Mouse (Mus musculus): ENCODE data around the gene Rsad2. TPM values are rescaled to one million over a fixed set of nuclear protein-coding genes. Genes with fewer than 3 reads are reported as not detected.

Gene Rsad2
- total RNA-seq, 2 experiments from 2014 or later: 22.8 to 23.9 TPM

GRCm38 (mm10) chr12:26403372-26404125, 52.7 kb downstream of the Rsad2 start:
- peak; percentile 74 to 76 for DNase-seq

DNA sequence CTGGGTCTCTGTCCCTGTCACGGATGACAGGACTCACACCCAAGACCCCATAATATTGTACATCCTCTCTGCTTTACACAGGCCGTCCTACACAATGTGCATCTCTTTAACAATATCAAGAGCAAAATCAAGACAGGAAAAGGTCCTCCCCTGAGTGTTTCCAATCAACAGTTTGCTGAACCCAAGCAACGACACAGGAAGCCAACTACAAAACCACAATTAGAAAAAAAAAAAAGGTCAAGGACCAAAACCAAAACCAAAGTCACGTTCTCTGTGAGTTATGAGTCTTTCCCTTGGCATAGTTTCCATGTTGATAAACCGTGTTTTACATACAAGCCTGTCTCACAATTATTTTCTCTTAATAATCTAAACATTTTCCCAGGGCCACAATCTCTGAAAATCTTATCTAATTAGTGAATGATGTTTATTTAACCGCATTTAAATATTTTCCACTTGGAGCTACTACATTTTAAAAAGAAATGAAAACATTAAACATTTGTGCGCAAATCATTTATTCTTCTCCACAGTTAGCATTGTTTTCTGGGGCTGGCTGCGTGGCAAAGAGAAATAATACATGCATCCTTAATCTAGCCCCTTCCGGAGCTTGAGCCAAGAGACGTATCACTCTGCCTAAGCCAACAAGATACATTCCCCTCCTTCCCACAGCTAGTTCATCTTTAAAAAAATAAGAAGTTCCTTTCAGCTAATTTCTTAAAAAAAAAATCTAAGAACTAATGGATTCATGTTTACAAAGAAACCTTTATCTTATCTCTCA, 54.4 kb downstream of the Rsad2 start:
- DNase-seq: no peak
- intact Hi-C loops (cut with DNase I): no loop called here

More at GRCm38 (mm10) chr12:26403372-26404125, 52.7 kb downstream of the Rsad2 start:
- intact Hi-C loops (cut with DNase I): no loop called here

GRCm38 (mm10) chr12:26401254-26401653, 55.0 kb downstream of the Rsad2 start:
- intact Hi-C loops (cut with DNase I): no loop called here

DNA sequence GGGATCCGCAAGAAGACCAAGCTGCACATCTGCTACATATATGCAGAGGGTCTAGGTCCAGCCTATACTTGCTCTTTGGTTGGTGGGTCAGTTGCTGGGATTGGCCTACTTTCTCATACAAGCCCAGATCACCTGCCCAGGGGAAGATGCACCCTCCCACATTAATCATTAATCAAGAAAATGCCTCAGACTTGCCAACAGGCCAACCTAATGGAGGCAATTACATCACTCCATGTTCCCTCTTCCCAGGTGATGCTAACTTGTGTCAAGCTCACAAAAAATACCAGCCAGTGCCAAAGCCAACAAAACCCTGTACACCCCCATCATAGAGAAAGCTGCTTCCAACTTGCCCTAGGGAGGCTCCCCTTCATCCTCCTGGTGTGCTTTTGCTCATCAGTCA, 55.5 kb downstream of the Rsad2 start:
- intact Hi-C loops (cut with DNase I): no loop called here
- DNase-seq: no peak

More at GRCm38 (mm10) chr12:26401254-26401653, 55.0 kb downstream of the Rsad2 start:
- no peak for DNase-seq

GRCm38 (mm10) chr12:26399391-26399790, 56.9 kb downstream of the Rsad2 start:
- intact Hi-C loops (cut with DNase I): no loop called here
- no peak for DNase-seq

DNA sequence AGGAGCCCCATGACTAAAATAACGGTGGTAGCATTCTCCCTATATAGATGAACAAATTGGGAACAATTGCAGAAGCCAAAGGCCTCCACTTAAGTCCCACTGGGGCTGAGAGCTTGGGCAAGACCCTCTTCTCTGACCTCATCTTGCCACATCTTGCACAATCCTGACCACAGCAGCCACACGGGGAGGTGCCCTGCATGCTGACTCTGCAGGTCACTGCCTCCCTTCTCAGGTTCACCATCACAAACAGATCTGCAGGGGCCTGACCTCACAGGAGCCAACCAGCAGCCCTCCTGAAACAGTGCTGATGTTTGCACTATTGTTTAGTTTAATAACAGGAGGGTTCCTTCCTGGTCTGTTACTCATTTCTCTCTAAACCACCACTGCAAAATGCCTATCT, 57.7 kb downstream of the Rsad2 start:
- DNase-seq: no peak
- intact Hi-C loops (cut with DNase I): no loop called here

DNA sequence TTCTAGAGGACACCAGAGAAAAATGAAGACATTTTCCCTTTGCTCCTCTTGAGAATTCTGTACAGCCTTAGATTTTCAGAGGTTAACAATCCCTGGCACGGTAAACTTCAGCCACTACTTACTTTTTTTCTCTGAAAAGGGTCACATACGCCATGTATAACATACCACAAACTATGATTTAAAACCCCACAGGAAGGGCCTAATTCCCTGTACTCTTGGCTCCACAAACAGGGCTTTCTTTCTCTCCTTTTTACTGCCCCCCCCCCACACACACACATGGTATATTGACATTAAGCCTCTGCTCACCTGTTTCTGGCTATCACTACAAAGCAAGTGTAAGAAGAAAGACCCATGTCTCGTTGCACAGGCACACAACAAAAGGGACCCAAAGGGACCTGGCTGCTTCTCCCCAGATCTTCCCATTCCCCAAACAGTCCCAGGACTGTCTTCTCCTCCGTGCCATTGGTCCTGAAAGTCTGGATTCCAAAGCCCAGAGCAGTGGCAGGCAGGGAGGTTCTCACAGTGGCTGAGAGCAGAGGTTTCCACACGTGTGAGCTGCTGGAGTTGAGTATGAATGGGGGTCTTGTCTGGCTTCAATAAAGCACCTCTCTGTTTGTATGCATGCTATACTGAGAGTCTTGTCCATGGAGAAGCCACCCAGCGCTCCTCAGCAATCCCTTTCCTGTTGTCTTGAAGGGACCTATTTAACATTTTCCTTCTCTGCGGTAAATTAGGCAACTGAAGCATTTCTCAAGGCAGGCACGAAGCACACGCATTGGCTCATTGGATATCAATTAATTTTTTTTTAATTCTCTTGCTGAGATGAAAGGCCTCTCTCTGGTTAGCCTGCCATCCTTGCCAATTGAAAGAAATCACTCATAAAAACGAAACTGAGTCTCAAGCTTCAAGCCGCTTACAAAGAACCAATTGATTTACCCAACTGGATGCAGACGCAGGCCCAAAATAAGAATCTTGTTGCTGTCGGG, 61.5 kb downstream of the Rsad2 start:
- no peak for DNase-seq
- intact Hi-C loops (cut with DNase I): no loop called here

GRCm38 (mm10) chr12:26393291-26393690, 63.0 kb downstream of the Rsad2 start:
- intact Hi-C loops (cut with DNase I): no loop called here

More at GRCm38 (mm10) chr12:26393291-26393690, 63.0 kb downstream of the Rsad2 start:
- no peak for DNase-seq

Small RNA genes lying within 50 kb of the gene (microRNA-seq; reads per million reads assigned to microRNA genes)
- 3.1 to 21.2 reads per million in 2 experiments for gene Mir6538

Other genes starting within 250 kb of the Rsad2 start
- 10 to 100 TPM; 29.9 to 31.8 TPM for gene Rnf144a, start 41.2 kb downstream of the Rsad2 start, total RNA-seq (2021)
- gene Cmpk2, start 12.8 kb upstream of the Rsad2 start, total RNA-seq (2021): 1 to 10 TPM; 5.6 to 6.2 TPM

All from heart, postnatal 14 days (tissue).